Mouse (Mus musculus) embryonic fibroblast, embryonic 13.5 days (primary cell): ENCODE measurements around the gene Hs2st1. TPM values are rescaled to one million over a fixed set of nuclear protein-coding genes. Genes with fewer than 3 reads are reported as not detected.

Experiments
- H3K27ac ChIP-seq: 2 replicates; pipeline ENCODE4 v1.5.1; 2012; ENCODE audit warnings: low read length, control low read depth, inconsistent platforms; ENCODE audit not compliant: insufficient read depth
- H3K4me1 ChIP-seq: 2 replicates; pipeline ENCODE4 v1.6.1; 2011; ENCODE audit warnings: low read length; ENCODE audit not compliant: control insufficient read depth, insufficient read depth
- H3K4me3 ChIP-seq: 2 replicates; pipeline ENCODE4 v1.5.1; 2011; ENCODE audit warnings: mild to moderate bottlenecking, control low read depth, low read length; ENCODE audit not compliant: insufficient read depth
- CTCF ChIP-seq: IDR thresholded peaks from 2 replicates; pipeline ENCODE4 v1.5.1; 2011; ENCODE audit warnings: mild to moderate bottlenecking, control low read depth, low read length, moderate library complexity, borderline replicate concordance; ENCODE audit not compliant: insufficient read depth
- POLR2A ChIP-seq: IDR thresholded peaks from 2 replicates; pipeline ENCODE4 v1.6.1; 2011; ENCODE audit warnings: low read depth, mild to moderate bottlenecking, control low read depth, low read length, moderate library complexity
- polyA plus RNA-seq: library from polyadenylated mRNA; stranded (reverse); fragments of >200 nt; gene quantifications from 2 replicates; pipeline ENCODE4 v1.2.4, GENCODE M21; 2011; ENCODE audit warnings: low read depth; ENCODE audit not compliant: missing spikeins, insufficient read length

Gene Hs2st1
- polyA plus RNA-seq, 1 experiment, result 83.7 TPM

GRCm38 (mm10) chr3:144381431-144381980 is 188.5 kb downstream of the Hs2st1 start:
- H3K4me1 ChIP-seq, result no peaks in the 10 kb centered on the region
- TF ChIP-seq CTCF, result no peak
- TF ChIP-seq POLR2A, result no peak
- H3K4me3 ChIP-seq, result no peak overlapping the region
- H3K27ac ChIP-seq, result peak overlapping the region; percentile 11

- H3K27ac ChIP-seq, result 0 out of 2 replicates have a peak overlapping the region, but pooled peaks have one; percentile 6
- no peak overlapping the region for H3K4me3 ChIP-seq
- no peaks in the 10 kb centered on the region for H3K4me1 ChIP-seq
- TF ChIP-seq CTCF (peak; percentile 62), POLR2A (peak; percentile 68)
Observed at GRCm38 (mm10) chr3:144380921-144381320, 189.1 kb downstream of the Hs2st1 start.

- Histone ChIP-seq H3K27ac (no peak overlapping the region), H3K4me3 (no peak overlapping the region), H3K4me1 (no peaks in the 10 kb centered on the region)
- TF ChIP-seq POLR2A (no peak), CTCF (no peak)
Observed at GRCm38 (mm10) chr3:144379801-144380200, 190.2 kb downstream of the Hs2st1 start.

Other genes with a start within 250 kb of the Hs2st1 start
- 653 and 674 TPM in 2 replicates for gene Selenof, start 123 bp upstream of the Hs2st1 start, polyA plus RNA-seq
- gene Sh3glb1, start 150.2 kb upstream of the Hs2st1 start, polyA plus RNA-seq, result 253 and 269 TPM in 2 replicates
- gene Clca3a1, start 190.8 kb upstream of the Hs2st1 start, polyA plus RNA-seq, result 17.2 and 26.1 TPM in 2 replicates
- gene Clca3a2, start 249.3 kb upstream of the Hs2st1 start, polyA plus RNA-seq, result 0.42 TPM in 1 of 2 replicates, not detected in the other